Mouse (Mus musculus): ENCODE measurements around the gene Hdac2. TPM values are rescaled to one million over a fixed set of nuclear protein-coding genes. Genes with fewer than 3 reads are reported as not detected.

Gene Hdac2
- total RNA-seq (2023), result 10 to 100 TPM; 66.0 to 68.8 TPM

GRCm38 (mm10) chr10:36974086-36974675, at the start of gene Hdac2:
Gene Hdac2, plus strand, starts transcription at chr10:36974544.

Other genes starting within 250 kb of the Hdac2 start
- 1 to 10 TPM; 2.5 to 3.8 TPM for gene Marcks, start 164.4 kb downstream of the Hdac2 start, total RNA-seq (2023)

Data from T-cell, adult 66 days (primary cell).